Mouse (Mus musculus) heart, adult 18-20 months (tissue): Measurements from ENCODE around the gene Fam178b. TPM values are rescaled to one million over a fixed set of nuclear protein-coding genes. Genes with fewer than 3 reads are reported as not detected.

Source experiments
- DNase-seq, 2 experiments: peaks; one replicate each; pipeline ENCODE4 v3.0.0; 2021 to 2022; ENCODE audit warnings: mixed read lengths in 1 of 2
- total RNA-seq, 2 experiments: library from RNA; stranded (reverse); gene quantifications; 2 replicates each; pipeline ENCODE4 v1.2.3; 2021

Gene Fam178b
- total RNA-seq, 2 experiments from 2014 or later: 0.42 TPM; not detected in 1

DNA sequence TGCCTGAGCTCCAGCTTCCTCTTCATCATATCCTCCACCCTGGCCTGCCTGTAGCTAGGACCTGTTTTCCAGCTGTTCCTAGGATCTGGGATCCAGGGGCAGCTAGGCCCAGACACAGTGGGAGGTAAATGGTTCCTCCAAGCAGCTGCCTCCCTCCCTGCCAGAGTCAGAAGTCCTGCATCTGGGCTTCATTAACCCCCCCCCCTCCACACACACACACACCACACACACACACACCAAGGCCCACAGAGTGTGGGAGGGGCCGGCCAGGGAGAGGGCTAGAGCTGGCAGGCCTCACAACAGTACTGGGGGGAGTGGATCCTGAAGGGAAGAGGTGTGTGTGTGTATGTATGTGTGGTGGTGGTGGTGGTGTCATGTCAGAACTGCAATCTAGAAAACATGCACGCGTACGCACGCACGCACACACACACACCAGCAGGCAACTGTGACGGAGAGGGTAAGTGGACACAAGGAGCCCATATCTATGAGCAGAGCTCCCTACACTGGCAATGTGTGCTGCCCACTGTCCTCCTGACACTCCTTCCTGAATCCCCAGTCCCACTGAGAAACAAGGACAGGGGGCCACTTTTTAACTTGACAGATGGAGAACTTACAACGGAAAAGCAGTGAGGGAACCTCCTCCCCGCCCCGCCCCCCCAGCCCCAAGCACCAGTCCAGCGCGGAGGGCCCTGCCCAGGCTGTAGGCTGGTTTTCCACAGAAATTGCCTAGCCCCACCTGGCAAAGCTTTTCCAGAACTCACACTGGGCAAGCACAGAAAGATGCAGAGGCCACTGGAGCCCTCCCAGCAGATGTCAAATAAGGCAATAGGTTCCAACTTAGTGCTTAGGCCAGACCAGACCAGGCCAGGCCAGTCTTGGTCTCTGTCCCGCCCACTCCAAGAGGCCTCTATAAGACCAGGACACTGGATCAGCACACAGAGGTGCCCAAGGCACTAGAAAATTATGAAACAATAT lies 94.2 kb downstream of the Fam178b start:
- DNase-seq: peak; percentile 66 to 68

DNA sequence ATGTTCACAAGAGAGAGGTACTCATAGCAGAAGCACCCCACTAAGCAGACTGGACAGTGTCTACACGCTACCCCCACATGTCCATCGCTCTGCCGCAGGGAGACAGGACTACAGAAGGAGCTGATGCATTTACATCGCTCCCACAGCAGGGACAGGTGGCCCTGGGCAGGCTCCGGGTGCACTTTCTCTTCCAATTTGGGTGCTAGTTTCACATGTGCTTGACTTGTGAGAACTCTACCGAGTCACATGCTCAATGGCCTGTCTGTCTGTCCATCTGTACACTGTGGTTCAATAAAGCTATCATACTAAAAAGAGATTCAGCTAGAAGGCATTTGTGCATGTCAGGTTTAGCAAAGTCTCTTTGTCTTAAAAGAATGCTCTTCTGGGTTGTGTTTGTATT lies 95.1 kb downstream of the Fam178b start:
- no peak for DNase-seq

DNA sequence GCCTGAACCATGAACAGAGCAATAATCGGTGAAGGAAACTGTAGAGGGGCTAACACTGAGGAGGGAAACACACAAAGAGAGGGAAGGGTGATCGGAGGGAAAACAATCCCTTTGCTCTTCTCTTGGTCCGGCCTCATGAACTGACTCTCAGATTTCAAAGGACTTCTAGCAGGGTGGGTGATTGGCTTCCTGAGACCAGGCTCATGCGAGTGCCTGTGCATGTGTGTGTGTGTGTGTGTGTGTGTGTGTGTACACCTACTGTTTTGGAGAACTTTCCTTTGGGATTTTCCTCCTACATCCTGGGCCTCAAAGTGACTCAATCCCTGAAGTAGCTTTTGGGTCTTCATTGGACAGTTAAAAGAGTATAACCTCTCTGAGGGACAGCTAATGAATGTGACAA lies 96.7 kb downstream of the Fam178b start:
- no peak for DNase-seq

DNA sequence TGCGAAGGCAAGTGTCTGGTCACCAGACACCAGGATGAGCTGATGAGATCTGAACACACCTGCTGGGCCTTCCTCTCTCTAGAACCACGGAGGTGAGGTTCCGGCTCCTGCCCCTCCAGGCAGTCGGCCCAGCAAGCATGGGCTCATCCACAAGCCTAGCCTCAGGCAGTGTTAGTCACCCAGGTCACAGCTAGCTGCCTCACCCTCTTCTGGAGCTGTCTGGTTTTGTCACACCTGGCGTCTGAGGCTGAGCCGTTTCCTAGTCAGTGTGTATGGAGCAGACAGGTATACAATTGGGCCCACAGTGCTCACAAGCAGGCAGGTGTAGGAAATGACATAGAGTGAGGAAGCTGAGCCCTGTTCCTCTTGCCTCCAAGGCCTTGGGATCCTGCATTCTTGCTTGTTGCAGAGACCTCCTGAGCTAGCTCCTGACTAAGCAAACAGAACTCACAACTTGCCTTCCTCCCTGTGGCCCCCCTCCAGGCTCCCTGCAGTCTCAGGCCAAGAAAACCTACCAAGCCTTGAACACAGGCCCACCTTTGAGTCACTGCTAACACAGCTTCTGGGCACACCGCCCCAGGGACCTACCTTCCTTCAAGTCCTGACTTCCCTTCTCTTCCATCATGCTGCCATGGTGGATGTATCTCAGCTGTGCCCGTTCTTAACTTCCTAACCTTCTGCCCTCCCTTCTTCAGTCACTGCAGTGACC lies 99.4 kb downstream of the Fam178b start:
- DNase-seq: no peak

- DNase-seq: no peak
Observed at GRCm38 (mm10) chr1:36582211-36582610, 100.8 kb downstream of the Fam178b start.

DNA sequence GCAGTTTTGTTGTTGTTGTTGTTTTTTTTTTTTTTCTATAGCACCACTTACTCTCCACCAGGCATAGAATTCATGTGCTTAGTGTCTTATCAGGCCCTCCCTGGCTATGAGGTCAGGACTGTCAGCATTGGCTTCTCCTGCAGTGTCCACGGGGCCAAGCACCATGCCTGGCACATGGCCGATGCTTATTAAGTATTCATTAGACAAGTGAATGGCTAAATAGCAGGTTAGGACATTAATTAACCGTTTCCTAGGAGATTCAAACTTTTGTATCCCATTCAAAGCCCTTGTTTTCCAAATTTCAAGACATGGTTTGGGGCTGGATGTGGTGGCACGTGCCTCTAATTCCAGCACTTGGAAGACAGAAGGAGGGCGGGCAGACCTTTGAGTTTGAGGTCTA lies 101.7 kb downstream of the Fam178b start:
- peak; percentile 55 to 59 for DNase-seq

- peak; percentile 81 to 86 for DNase-seq
Observed at GRCm38 (mm10) chr1:36580384-36581207, 102.4 kb downstream of the Fam178b start.

- DNase-seq: no peak
Observed at GRCm38 (mm10) chr1:36579974-36580383, 103.0 kb downstream of the Fam178b start.

GRCm38 (mm10) chr1:36576991-36577675 lies 105.8 kb downstream of the Fam178b start:
- no peak for DNase-seq

- peak in 1 of 2 experiments; percentile 55 for DNase-seq
Observed at GRCm38 (mm10) chr1:36575347-36575746, 107.6 kb downstream of the Fam178b start.

DNA sequence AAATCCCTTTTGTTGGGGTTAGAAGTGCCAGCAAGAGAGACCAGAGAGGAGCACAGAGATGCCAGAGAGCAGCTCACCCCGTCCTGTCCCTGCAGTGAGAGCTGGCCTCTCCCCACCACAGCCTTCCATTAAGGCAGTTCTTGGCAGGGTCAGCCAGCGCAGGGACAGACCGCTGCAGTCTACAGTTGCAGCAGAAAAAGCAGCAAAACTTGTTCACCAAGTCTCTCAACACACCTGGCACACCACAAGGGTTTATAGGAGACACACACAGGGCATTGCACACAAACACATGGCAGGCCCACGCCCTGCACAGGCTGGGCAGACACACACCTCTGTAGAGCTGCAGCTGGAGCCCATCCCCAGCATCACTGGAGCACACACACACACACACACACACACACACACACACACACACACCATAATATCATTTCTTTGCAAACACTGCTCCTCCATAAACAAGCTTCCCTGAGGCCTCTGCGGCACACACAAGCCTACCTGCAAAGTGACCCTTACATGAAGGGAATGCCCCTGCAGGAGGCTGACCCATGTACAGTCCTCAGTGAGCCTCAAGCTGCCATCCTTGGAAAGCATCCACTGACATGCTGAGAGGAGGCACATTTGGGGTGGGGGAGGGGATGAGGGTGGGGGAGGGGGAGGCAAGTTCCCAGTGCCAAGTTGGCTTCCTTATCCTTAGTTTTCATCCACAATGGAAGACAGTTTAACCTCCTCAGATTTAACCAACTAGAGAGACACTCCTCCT lies 108.6 kb downstream of the Fam178b start:
- no peak for DNase-seq

DNA sequence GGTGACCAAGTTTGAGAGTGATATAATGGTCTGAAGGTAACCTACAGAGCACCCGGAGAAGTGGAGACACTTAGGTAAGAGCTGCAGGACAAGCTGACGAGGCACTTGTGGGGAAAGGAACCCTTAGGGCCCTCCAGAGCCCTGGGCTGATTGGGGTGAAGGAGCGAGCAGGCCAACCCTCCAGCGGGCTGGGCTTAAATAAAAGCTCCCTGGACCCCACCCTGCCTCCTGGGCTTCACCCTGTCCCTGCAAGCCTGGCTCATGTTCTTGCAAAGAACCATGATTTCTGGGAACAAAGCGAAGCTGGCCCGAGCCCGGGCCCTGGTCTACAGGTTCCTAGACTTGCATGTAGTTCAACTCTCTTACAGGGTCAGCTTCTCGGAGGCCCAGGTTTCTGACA lies 109.5 kb downstream of the Fam178b start:
- no peak for DNase-seq

DNA sequence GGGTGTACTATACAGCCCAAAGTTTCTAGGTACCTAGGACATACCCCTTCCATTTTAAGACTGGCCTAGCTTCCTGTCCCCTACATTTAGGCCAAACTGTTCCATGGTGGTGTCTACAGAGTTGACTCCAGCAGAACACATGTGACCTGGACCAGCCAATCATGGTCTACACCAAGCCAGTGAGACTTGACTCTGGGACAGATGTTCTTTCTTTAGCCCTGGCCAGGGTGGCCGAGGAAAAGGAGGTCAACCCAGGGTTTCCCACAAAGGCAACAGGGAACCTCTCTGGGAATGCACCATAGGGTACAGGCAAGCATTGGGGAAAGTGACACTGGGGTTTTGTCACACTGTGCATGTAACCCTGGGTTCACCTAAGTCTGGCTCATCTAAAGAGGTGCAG lies 110.3 kb downstream of the Fam178b start:
- peak; percentile 76 to 87 for DNase-seq

DNA sequence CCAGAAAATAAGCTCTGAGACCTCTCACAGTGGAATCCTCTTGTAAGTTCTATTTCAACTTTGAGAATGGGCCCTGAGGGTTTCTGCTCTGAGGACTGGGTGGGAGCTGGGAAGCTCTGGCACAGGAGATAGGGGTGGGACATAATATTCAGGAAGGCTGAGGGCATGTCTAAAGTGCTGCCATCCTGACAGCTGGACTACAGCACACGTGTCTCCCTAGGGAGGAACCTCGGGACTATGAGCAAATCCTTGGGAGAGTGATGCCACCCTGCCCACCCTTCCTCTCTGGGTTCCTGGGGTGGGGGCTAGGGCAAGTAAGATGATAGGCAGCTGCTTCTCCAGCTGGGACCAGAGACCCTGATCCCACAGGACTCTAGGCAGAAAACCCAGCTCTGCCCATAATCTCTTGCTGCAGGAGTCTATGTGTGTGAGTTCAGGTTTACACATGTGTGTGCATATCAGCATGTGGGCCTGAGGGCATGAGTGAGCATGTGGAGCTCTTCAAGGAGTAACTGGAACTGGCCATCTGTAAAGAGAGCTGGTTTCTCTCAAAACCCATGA lies 110.8 kb downstream of the Fam178b start:
- no peak for DNase-seq

- peak in 1 of 2 experiments; percentile 82 for DNase-seq
Observed at GRCm38 (mm10) chr1:36571627-36572026, 111.4 kb downstream of the Fam178b start.

DNA sequence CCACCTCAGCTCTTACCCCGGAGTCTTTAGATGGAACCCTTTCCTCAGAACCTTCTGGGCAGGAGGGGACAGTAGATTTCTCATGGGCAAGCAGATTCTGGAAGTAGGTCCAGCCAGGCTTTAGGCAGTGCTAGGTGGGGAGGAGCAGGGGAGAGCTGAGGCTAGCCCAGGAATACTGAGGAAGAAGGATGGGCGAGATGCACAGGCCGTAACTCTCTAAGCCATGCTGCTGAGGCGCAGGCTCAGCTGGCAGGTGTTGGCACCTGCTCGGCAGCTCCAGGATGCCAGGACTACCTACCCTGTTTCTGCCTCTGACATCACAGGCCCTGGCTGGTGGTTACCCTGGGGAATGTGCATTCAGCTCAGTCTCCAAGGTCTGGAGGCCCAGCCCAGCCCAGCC lies 112.7 kb downstream of the Fam178b start:
- DNase-seq: no peak

GRCm38 (mm10) chr1:36569694-36570276 lies 113.2 kb downstream of the Fam178b start:
- peak in 1 of 2 experiments; percentile 50 for DNase-seq

DNA sequence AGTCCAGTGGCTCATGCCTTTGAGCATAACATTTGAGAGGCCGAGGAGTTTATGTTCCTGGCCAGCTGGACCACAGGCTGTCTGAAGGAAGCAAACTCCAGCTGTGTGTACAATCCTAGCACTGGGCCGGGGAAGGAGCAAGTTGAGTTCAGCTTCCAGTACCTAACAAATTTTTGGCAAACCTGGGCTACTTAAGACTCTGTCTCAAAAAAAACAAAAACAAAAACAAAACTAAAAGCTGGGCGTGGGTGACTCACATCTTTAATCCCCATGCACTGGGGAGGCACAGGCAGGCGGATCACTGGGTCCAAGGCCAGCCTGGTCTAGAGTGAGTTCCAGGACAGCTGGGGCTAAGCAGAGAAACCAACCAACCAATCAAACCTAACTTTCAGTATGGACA lies 114.2 kb downstream of the Fam178b start:
- DNase-seq: peak in 1 of 2 experiments; percentile 73

DNA sequence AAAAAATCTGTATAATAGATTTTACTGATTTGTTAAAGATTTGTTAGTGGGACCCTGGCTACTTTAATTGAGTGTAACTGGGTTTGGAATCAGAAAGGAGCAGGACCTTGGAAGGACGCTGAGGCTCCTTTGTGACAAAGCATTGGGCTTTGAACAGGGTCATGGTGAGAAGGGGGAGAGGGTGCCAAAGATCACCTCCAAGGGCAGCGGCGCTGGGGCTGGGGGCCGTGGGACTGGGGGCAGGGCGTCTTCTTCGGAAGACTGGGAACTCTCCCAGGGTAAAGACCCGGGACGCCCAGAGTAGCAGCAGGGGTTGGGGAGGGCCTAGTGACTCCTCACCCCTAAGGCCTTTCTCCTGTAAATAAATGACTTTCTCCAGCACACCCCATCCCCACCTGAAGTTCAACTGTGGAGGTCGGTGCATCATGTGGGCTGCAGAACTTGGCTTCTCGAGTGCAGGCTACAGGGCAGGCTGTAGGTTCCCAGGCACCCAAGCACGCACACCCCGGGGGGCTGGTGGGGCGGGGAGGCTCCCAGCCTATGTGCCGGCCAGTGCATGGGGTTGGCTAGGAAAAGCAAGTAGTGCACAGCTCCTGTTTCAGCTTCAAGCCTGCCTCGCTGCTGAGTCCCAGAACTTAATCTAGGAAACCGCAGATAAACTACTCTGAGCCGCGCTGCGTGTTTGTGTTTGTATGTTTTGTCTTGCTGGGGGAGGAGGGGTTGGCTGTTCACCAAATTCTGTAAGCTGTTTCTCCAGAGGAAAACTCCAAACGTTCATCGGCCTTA lies 115.0 kb downstream of the Fam178b start:
- no peak for DNase-seq
